Mouse (Mus musculus) MEL (cell line): ENCODE measurements around the gene Cdk17. TPM values are rescaled to one million over a fixed set of nuclear protein-coding genes. Genes with fewer than 3 reads are reported as not detected.

Experiments
- DNase-seq: peaks from one replicate; pipeline ENCODE4 v3.0.0; 2011; ENCODE audit warnings: low read depth, low spot score
- H3K27ac ChIP-seq: 2 replicates; pipeline ENCODE4 v1.5.1; 2012; ENCODE audit warnings: low read depth, mild to moderate bottlenecking, control low read depth, low read length, moderate library complexity; ENCODE audit not compliant: control insufficient read depth
- H3K27me3 ChIP-seq, 2 experiments: fragments of 150-350 bp in 1 of 2; sonication (generic) in 1 of 2; 2 replicates each; pipeline ENCODE4 v1.6.1; 2012; ENCODE audit warnings: low read length in 2 of 2, mild to moderate bottlenecking in 2 of 2, improper control_type of control experiment in 1 of 2, moderate library complexity in 1 of 2; ENCODE audit not compliant: insufficient read depth in 2 of 2, control insufficient read depth in 1 of 2
- H3K36me3 ChIP-seq, 2 experiments: 2 replicates each; pipeline ENCODE4 v1.6.1; 2012 to 2014; ENCODE audit warnings: low read length in 2 of 2, improper control_type of control experiment in 1 of 2, inconsistent platforms in 1 of 2, mild to moderate bottlenecking in 1 of 2; ENCODE audit not compliant: insufficient read depth in 2 of 2, control insufficient read depth in 1 of 2
- H3K4me1 ChIP-seq, 2 experiments: fragments of 150-350 bp in 1 of 2; sonication (generic) in 1 of 2; 2 replicates each; pipeline ENCODE4 v1.6.1; 2012; ENCODE audit warnings: low read length in 2 of 2, improper control_type of control experiment in 1 of 2, mild to moderate bottlenecking in 1 of 2; ENCODE audit not compliant: insufficient read depth in 2 of 2, control insufficient read depth in 1 of 2
- H3K4me3 ChIP-seq, 2 experiments: fragments of 150-350 bp in 1 of 2; sonication (generic) in 1 of 2; 2 replicates each; pipeline ENCODE4 v1.5.1; 2012; ENCODE audit warnings: low read depth in 2 of 2, low read length in 2 of 2, mild to moderate bottlenecking in 2 of 2, moderate library complexity in 2 of 2, control low read depth in 1 of 2, improper control_type of control experiment in 1 of 2; ENCODE audit not compliant: control insufficient read depth in 1 of 2, insufficient read depth in 1 of 2
- H3K79me2 ChIP-seq: 2 replicates; pipeline ENCODE4 v1.6.1; 2012; ENCODE audit warnings: mild to moderate bottlenecking, low read length, moderate library complexity; ENCODE audit not compliant: control insufficient read depth, poor library complexity, insufficient read depth
- H3K9ac ChIP-seq: 2 replicates; pipeline ENCODE4 v1.6.1; 2012; ENCODE audit warnings: low read depth, mild to moderate bottlenecking, control low read depth, low read length, moderate library complexity; ENCODE audit not compliant: control insufficient read depth, poor library complexity, severe bottlenecking
- H3K9me3 ChIP-seq: fragments of 150-350 bp; sonication (generic); replicated peaks from 2 replicates; pipeline ENCODE4 v1.6.1; 2012; ENCODE audit warnings: mild to moderate bottlenecking, low read length, improper control_type of control experiment, moderate library complexity; ENCODE audit not compliant: insufficient read depth
- ELF1 ChIP-seq: IDR thresholded peaks from 2 replicates; pipeline ENCODE4 v1.6.1; 2014; ENCODE audit warnings: low read depth, mild to moderate bottlenecking, inconsistent platforms, low read length, improper control_type of control experiment, moderate library complexity
- HCFC1 ChIP-seq: IDR thresholded peaks from 2 replicates; pipeline ENCODE4 v1.6.1; 2012; ENCODE audit warnings: low read depth, mild to moderate bottlenecking, inconsistent platforms, low read length, improper control_type of control experiment, moderate library complexity
- MEF2A ChIP-seq: IDR thresholded peaks from 2 replicates; pipeline ENCODE4 v1.6.1; 2014; ENCODE audit warnings: low read depth, mild to moderate bottlenecking, inconsistent platforms, low read length, improper control_type of control experiment; ENCODE audit not compliant: poor library complexity, insufficient replicate concordance, severe bottlenecking; ENCODE audit errors: extremely low read depth
- MXI1 ChIP-seq: IDR thresholded peaks from 2 replicates; pipeline ENCODE4 v1.6.1; 2011; ENCODE audit warnings: mild to moderate bottlenecking, low read depth, low read length, improper control_type of control experiment
- MYC ChIP-seq: IDR thresholded peaks from 2 replicates; pipeline ENCODE4 v1.6.1; 2011; ENCODE audit warnings: low read depth, mild to moderate bottlenecking, low read length, improper control_type of control experiment, moderate library complexity
- NELFE ChIP-seq: IDR thresholded peaks from 2 replicates; pipeline ENCODE4 v1.6.1; 2011; ENCODE audit warnings: low read depth, low read length, improper control_type of control experiment
- NRF1 ChIP-seq: IDR thresholded peaks from 2 replicates; pipeline ENCODE4 v1.6.1; 2014; ENCODE audit warnings: low read depth, mild to moderate bottlenecking, inconsistent platforms, low read length, improper control_type of control experiment, moderate library complexity; ENCODE audit not compliant: poor library complexity, insufficient read depth, severe bottlenecking
- POLR2AphosphoS2 ChIP-seq: IDR thresholded peaks from 2 replicates; pipeline ENCODE4 v1.6.1; 2011; ENCODE audit warnings: low read length, improper control_type of control experiment
- POLR2AphosphoS5 ChIP-seq: IDR thresholded peaks from 2 replicates; pipeline ENCODE4 v1.6.1; 2012; ENCODE audit warnings: low read depth, borderline replicate concordance, mild to moderate bottlenecking, inconsistent platforms, low read length, moderate library complexity, mixed read lengths
- SIN3A ChIP-seq: IDR thresholded peaks from 2 replicates; pipeline ENCODE4 v1.6.1; 2012; ENCODE audit warnings: low read length, improper control_type of control experiment, inconsistent platforms
- TAL1 ChIP-seq: IDR thresholded peaks from 2 replicates; pipeline ENCODE4 v1.6.1; 2012; ENCODE audit warnings: mild to moderate bottlenecking, inconsistent platforms, low read length, moderate library complexity, mixed read lengths
- TBP ChIP-seq: IDR thresholded peaks from 2 replicates; pipeline ENCODE4 v1.8.0; 2011; ENCODE audit warnings: low read depth, low read length, improper control_type of control experiment
- TCF12 ChIP-seq: IDR thresholded peaks from 2 replicates; pipeline ENCODE4 v1.6.1; 2014; ENCODE audit warnings: low read depth, mild to moderate bottlenecking, inconsistent platforms, low read length, improper control_type of control experiment, moderate library complexity
- UBTF ChIP-seq: IDR thresholded peaks from 2 replicates; pipeline ENCODE4 v1.6.1; 2012; ENCODE audit warnings: low read depth, mild to moderate bottlenecking, inconsistent platforms, low read length, improper control_type of control experiment, moderate library complexity, borderline replicate concordance; ENCODE audit not compliant: insufficient read depth
- ZC3H11A ChIP-seq: IDR thresholded peaks from 2 replicates; pipeline ENCODE4 v1.6.1; 2012; ENCODE audit warnings: low read depth, mild to moderate bottlenecking, inconsistent platforms, low read length, improper control_type of control experiment
- ZKSCAN1 ChIP-seq: IDR thresholded peaks from 2 replicates; pipeline ENCODE4 v1.6.1; 2012; ENCODE audit warnings: low read depth, mild to moderate bottlenecking, inconsistent platforms, low read length, improper control_type of control experiment, moderate library complexity
- polyA plus RNA-seq, 2 experiments: library from polyadenylated mRNA; stranded (reverse) in 1 of 2; unstranded in 1 of 2; fragments of >175 nt in 1 of 2; fragments of >200 nt in 1 of 2; gene quantifications; 2 replicates each; pipeline versions ENCODE4 v1.2.1 to v1.2.4; 2012; ENCODE audit warnings: low replicate concordance in 2 of 2, low read depth in 1 of 2; ENCODE audit not compliant: insufficient read length in 2 of 2, insufficient read depth in 1 of 2, missing spikeins in 1 of 2
- total RNA-seq: library from RNA; depleted of rRNA; stranded (reverse); fragments of 300-350 nt; gene quantifications from 2 replicates; pipeline ENCODE4 v1.2.3, GENCODE M21; 2012

Gene Cdk17
- total and polyA plus RNA-seq, 3 experiments = 25.6 to 155 (median 32.9) TPM

- Histone ChIP-seq H3K27ac (no peak overlapping the region), H3K9ac (no peak overlapping the region), H3K9me3 (no peaks in the 10 kb centered on the region), H3K27me3 (no peaks in the 10 kb centered on the region), H3K4me1 (peaks cover 8 to 16% of the 10 kb centered on the region in 2 experiments), H3K4me3 (no peak overlapping the region), H3K36me3 (peaks cover 20 to 53% of the 10 kb centered on the region in 2 experiments), H3K79me2 (0 out of 2 replicates have a peak, but pooled peaks cover 4% of the 10 kb centered on the region)
- no peak for TF ChIP-seq ZKSCAN1
- TF ChIP-seq TAL1 = no peak
- no peak for TF ChIP-seq POLR2AphosphoS5
- no peak for TF ChIP-seq MYC
- DNase-seq = no peak
Measured at GRCm38 (mm10) chr10:93234692-93235091, 74.0 kb downstream of the Cdk17 start.

- H3K79me2 ChIP-seq = no peaks in the 10 kb centered on the region
- no peaks in the 10 kb centered on the region for H3K9me3 ChIP-seq
- H3K27ac ChIP-seq = no peak overlapping the region
- H3K4me3 ChIP-seq = no peak overlapping the region
- DNase-seq = no peak
- no peak for TF ChIP-seq ELF1
- no peak for TF ChIP-seq MEF2A
- TF ChIP-seq NELFE = no peak
- no peak for TF ChIP-seq TAL1
- TF ChIP-seq ZC3H11A = no peak
- TF ChIP-seq MXI1 = no peak
- no peak for TF ChIP-seq HCFC1
- TF ChIP-seq NRF1 = no peak
- TF ChIP-seq MYC = no peak
- TF ChIP-seq UBTF = no peak
- TF ChIP-seq, all 39 proteins: peak for 0
- Histone ChIP-seq H3K27me3 (no peaks in the 10 kb centered on the region), H3K4me1 (0 out of 4 replicates have a peak, but pooled peaks cover 0 to 3% of the 10 kb centered on the region in 2 experiments), H3K36me3 (peaks cover 0 to 42% of the 10 kb centered on the region in 2 experiments; a peak in 2 of 4 replicates), H3K9ac (no peak overlapping the region)
Measured at GRCm38 (mm10) chr10:93239201-93239806, 78.6 kb downstream of the Cdk17 start.

- DNase-seq = no peak
- Histone ChIP-seq H3K9ac (no peak overlapping the region), H3K4me3 (no peak overlapping the region), H3K4me1 (no peaks in the 10 kb centered on the region), H3K79me2 (no peaks in the 10 kb centered on the region), H3K36me3 (peaks cover 0 to 22% of the 10 kb centered on the region in 2 experiments; a peak in 2 of 4 replicates), H3K9me3 (no peaks in the 10 kb centered on the region), H3K27me3 (no peaks in the 10 kb centered on the region), H3K27ac (no peak overlapping the region)
- no peak for TF ChIP-seq POLR2AphosphoS5
- no peak for TF ChIP-seq ZC3H11A
- TF ChIP-seq MYC = no peak
- TF ChIP-seq MEF2A = no peak
- TF ChIP-seq POLR2AphosphoS2 = no peak
- no peak for TF ChIP-seq TCF12
- no peak for TF ChIP-seq HCFC1
- TF ChIP-seq TBP = no peak
- TF ChIP-seq SIN3A = no peak
Measured at GRCm38 (mm10) chr10:93242208-93242607, 81.5 kb downstream of the Cdk17 start.
